Mouse (Mus musculus) neural tube, embryonic 14.5 days (tissue): ENCODE data around the gene Zfp65. TPM values are rescaled to one million over a fixed set of nuclear protein-coding genes. Genes with fewer than 3 reads are reported as not detected.
"Not testable (repeated sequence)": the region's sequence is repeated elsewhere in the genome, so short reads cannot be mapped to it uniquely, and the experiment has no call there.

Experiments used
- ATAC-seq: fragments of 200-750 bp; cut with Nextera tagmentation; 2 replicates; pipeline ENCODE4 v1.8.0; 2017; ENCODE audit warnings: low read depth, mild to moderate bottlenecking, moderate TSS enrichment, moderate library complexity
- H3K27ac ChIP-seq: fragments of 300-500 bp; sonication (generic); 2 replicates; pipeline ENCODE4 v1.5.1; 2014; ENCODE audit warnings: low read depth, mild to moderate bottlenecking, control low read depth, low read length, moderate library complexity, mixed read lengths
- H3K27me3 ChIP-seq: fragments of 300-500 bp; sonication (generic); 2 replicates; pipeline ENCODE4 v1.6.1; 2014; ENCODE audit warnings: low read length; ENCODE audit not compliant: control insufficient read depth, insufficient read depth
- H3K36me3 ChIP-seq: fragments of 300-500 bp; sonication (generic); 2 replicates; pipeline ENCODE4 v1.6.1; 2014; ENCODE audit warnings: low read length, mixed read lengths; ENCODE audit not compliant: control insufficient read depth, insufficient read depth
- H3K4me1 ChIP-seq: fragments of 300-500 bp; sonication (generic); 2 replicates; pipeline ENCODE4 v1.6.1; 2014; ENCODE audit warnings: low read length; ENCODE audit not compliant: control insufficient read depth, insufficient read depth
- H3K4me2 ChIP-seq: fragments of 300-500 bp; sonication (generic); 2 replicates; pipeline ENCODE4 v1.6.1; 2014; ENCODE audit warnings: mild to moderate bottlenecking, low read depth, low read length, control low read depth
- H3K4me3 ChIP-seq: fragments of 300-500 bp; sonication (generic); 2 replicates; pipeline ENCODE4 v1.5.1; 2014; ENCODE audit warnings: low read depth, low read length, control low read depth, mixed read lengths
- H3K9ac ChIP-seq: fragments of 300-500 bp; sonication (generic); replicated peaks from 2 replicates; pipeline ENCODE4 v1.6.1; 2014; ENCODE audit warnings: low read depth, mild to moderate bottlenecking, control low read depth, low read length, mixed read lengths
- H3K9me3 ChIP-seq: fragments of 300-500 bp; sonication (generic); 2 replicates; pipeline ENCODE4 v1.6.1; 2016; ENCODE audit warnings: low read length; ENCODE audit not compliant: control insufficient read depth
- WGBS: fragments of 180-500 bp; shearing (Covaris S2); extraction: QIAGEN DNeasy Blood & Tissue Kit; methylation state at CpG from one replicate; pipeline ENCODE4 v1.1.7; 2014; 5-methylcytosine and 5-hydroxymethylcytosine counted together
- polyA plus RNA-seq: library from polyadenylated mRNA; unstranded; fragments of >200 nt; fragmentation: Nextera tagmentation; extraction: Ambion mirVana; gene quantifications from 2 replicates; pipeline ENCODE4 v1.2.1, GENCODE M21; 2014

Zfp65 gene
- polyA plus RNA-seq, 1 experiment from 2014 or later: 6.1 TPM

GRCm38 (mm10) chr13:67729441-67729840, 468 bp upstream of the Zfp65 start:
- peak; percentile 65 for ATAC-seq
- Histone ChIP-seq H3K4me3 (peak overlapping the region; percentile 53), H3K4me2 (peak overlapping the region; percentile 66), H3K9ac (peak overlapping the region; percentile 67)
- H3K27ac ChIP-seq, H3K9me3 ChIP-seq, H3K36me3 ChIP-seq, H3K27me3 ChIP-seq, H3K4me1 ChIP-seq: not testable (repeated sequence)
- 49% methylated on average over 4 of the region's 4 CpGs for WGBS

- no peaks in the 10 kb centered on the region for H3K9me3 ChIP-seq
- H3K4me1 ChIP-seq: 0 out of 2 replicates have a peak, but pooled peaks cover 3% of the 10 kb centered on the region
- H3K4me3 ChIP-seq: peak overlapping the region; percentile 53
- no peaks in the 10 kb centered on the region for H3K27me3 ChIP-seq
- peak overlapping the region; percentile 66 for H3K4me2 ChIP-seq
- WGBS: 77% methylated on average over 1 of the region's 1 CpGs
- H3K9ac ChIP-seq: no peak overlapping the region
- no peak overlapping the region for H3K27ac ChIP-seq
- no peaks in the 10 kb centered on the region for H3K36me3 ChIP-seq
- ATAC-seq: no peak
Observed at GRCm38 (mm10) chr13:67728106-67728505, 867 bp downstream of the Zfp65 start.

- 71% methylated on average over 2 of the region's 2 CpGs for WGBS
- H3K27me3 ChIP-seq, H3K9me3 ChIP-seq, H3K36me3 ChIP-seq, H3K4me3 ChIP-seq, H3K27ac ChIP-seq, H3K4me2 ChIP-seq, ATAC-seq, H3K9ac ChIP-seq, H3K4me1 ChIP-seq: not testable (repeated sequence)
Observed at GRCm38 (mm10) chr13:67725331-67725730, 3.6 kb downstream of the Zfp65 start.

GRCm38 (mm10) chr13:67723848-67724479, 5.0 kb downstream of the Zfp65 start:
- H3K9ac ChIP-seq: peak overlapping the region; percentile 64
- ATAC-seq: peak; percentile 96
- H3K4me1 ChIP-seq: 0 out of 2 replicates have a peak, but pooled peaks cover 4% of the 10 kb centered on the region
- H3K4me3 ChIP-seq: peak overlapping the region; percentile 71
- H3K27me3 ChIP-seq: no peaks in the 10 kb centered on the region
- H3K36me3 ChIP-seq: no peaks in the 10 kb centered on the region
- peak overlapping the region; percentile 60 for H3K4me2 ChIP-seq
- WGBS: under 1% methylated on average over 17 of the region's 17 CpGs
- no peaks in the 10 kb centered on the region for H3K9me3 ChIP-seq
- peak overlapping the region; percentile 55; the same call in 1 of the 2 replicates for H3K27ac ChIP-seq

- Histone ChIP-seq H3K4me2 (no peak within 1 kb of the TSS), H3K4me3 (no peak within 1 kb of the TSS), H3K4me1 (peaks cover 3% of the 10 kb centered on the region; the same call in 1 of the 2 replicates), H3K9me3 (no peaks in the 10 kb centered on the region), H3K36me3 (no peaks in the 10 kb centered on the region), H3K9ac (no peak within 1 kb of the TSS), H3K27me3 (no peaks in the 10 kb centered on the region), H3K27ac (no peak within 1 kb of the TSS)
- WGBS: 84% methylated on average over 4 of the region's 4 CpGs
- no peak for ATAC-seq
Observed at GRCm38 (mm10) chr13:67686971-67687370, 42.0 kb downstream of the Zfp65 start, which contains the start of gene Zfp738. Gene Zfp738 (minus strand): TSS chr13:67687071.

- WGBS: 74% methylated on average over 2 of the region's 2 CpGs
- peak overlapping the region; percentile 43 for H3K4me2 ChIP-seq
- not testable (repeated sequence) for H3K9ac ChIP-seq, H3K4me1 ChIP-seq, H3K27me3 ChIP-seq, H3K36me3 ChIP-seq, H3K9me3 ChIP-seq, H3K27ac ChIP-seq
- ATAC-seq: peak; percentile 25
- H3K4me3 ChIP-seq: peak overlapping the region; percentile 57
Observed at GRCm38 (mm10) chr13:67683841-67684240, 45.1 kb downstream of the Zfp65 start.

GRCm38 (mm10) chr13:67682959-67683735, 45.8 kb downstream of the Zfp65 start:
- Histone ChIP-seq H3K4me3 (peak overlapping the region; percentile 57), H3K9ac (peak overlapping the region; percentile 70), H3K4me2 (peak overlapping the region; percentile 65)
- not testable (repeated sequence) for H3K27ac ChIP-seq, H3K9me3 ChIP-seq, H3K4me1 ChIP-seq, H3K36me3 ChIP-seq, H3K27me3 ChIP-seq
- peak; percentile 100 for ATAC-seq
- WGBS: 14% methylated on average over 16 of the region's 16 CpGs

GRCm38 (mm10) chr13:67674902-67675301, 54.1 kb downstream of the Zfp65 start:
- H3K9ac ChIP-seq: no peak overlapping the region
- no peaks in the 10 kb centered on the region for H3K27me3 ChIP-seq
- no peak overlapping the region for H3K4me3 ChIP-seq
- ATAC-seq: no peak
- no peak overlapping the region for H3K27ac ChIP-seq
- no peak overlapping the region for H3K4me2 ChIP-seq
- H3K36me3 ChIP-seq: no peaks in the 10 kb centered on the region; the same call in 1 of the 2 replicates
- WGBS: 97% methylated on average over 2 of the region's 2 CpGs
- no peaks in the 10 kb centered on the region for H3K9me3 ChIP-seq
- no peaks in the 10 kb centered on the region for H3K4me1 ChIP-seq
